Mouse (Mus musculus) megakaryocyte-erythroid progenitor cell, adult 5 weeks (primary cell): ENCODE results near the gene Itga3. TPM values are rescaled to one million over a fixed set of nuclear protein-coding genes. Genes with fewer than 3 reads are reported as not detected.

Source experiments
- polyA plus RNA-seq: library from polyadenylated mRNA; stranded (reverse); fragments of >175 nt; gene quantifications from 2 replicates; pipeline ENCODE4 v1.2.3, GENCODE M21; 2012

Gene Itga3
- polyA plus RNA-seq, result 0.23 and 0.24 TPM in 2 replicates

GRCm38 (mm10) chr11:95076536-95077111 is at the start of gene Itga3:
Gene Itga3, minus strand, starts transcription at chr11:95076801.

GRCm38 (mm10) chr11:95119990-95120632 is 43.5 kb upstream of the Itga3 start, which contains the start of gene Dlx3:
Gene Dlx3, plus strand, starts transcription at chr11:95120119.

GRCm38 (mm10) chr11:95041139-95041609 is 35.4 kb downstream of the Itga3 start, which contains the start of gene Pdk2:
Gene Pdk2, minus strand, starts transcription at chr11:95041354.

GRCm38 (mm10) chr11:95009629-95010014 is 67.0 kb downstream of the Itga3 start, which contains the start of gene Samd14:
Gene Samd14, plus strand, starts transcription at chr11:95009879.

Other genes with a start within 250 kb of the Itga3 start
- gene Col1a1, start 140.6 kb downstream of the Itga3 start, polyA plus RNA-seq, result 0.12 and 0.71 TPM in 2 replicates
- gene Hils1, start 109.2 kb downstream of the Itga3 start, polyA plus RNA-seq, result not detected in 2 replicates
- gene Sgca, start 100.5 kb downstream of the Itga3 start, polyA plus RNA-seq, result not detected in 2 replicates
- gene Ppp1r9b, start 85.8 kb downstream of the Itga3 start, polyA plus RNA-seq, result 225 and 260 TPM in 2 replicates
- gene Samd14, start 66.9 kb downstream of the Itga3 start, polyA plus RNA-seq, result 163 and 192 TPM in 2 replicates
- gene Pdk2, start 35.4 kb downstream of the Itga3 start, polyA plus RNA-seq, result 15.8 and 18.5 TPM in 2 replicates
- gene Dlx3, start 43.3 kb upstream of the Itga3 start, polyA plus RNA-seq, result 0.02 and 0.19 TPM in 2 replicates
- gene Dlx4, start 69.5 kb upstream of the Itga3 start, polyA plus RNA-seq, result 0.08 TPM in 1 of 2 replicates, not detected in the other
- 0.10 TPM in 1 of 2 replicates, not detected in the other for gene Tac4, start 184.7 kb upstream of the Itga3 start, polyA plus RNA-seq
- 49.2 and 57.7 TPM in 2 replicates for gene Kat7, start 233.4 kb upstream of the Itga3 start, polyA plus RNA-seq